Comparison of ENCODE assay signal across 8 mouse cellular contexts in genomic region chr2:131160671-131161111, GRCm38 (mm10). TPM values are rescaled to one million over a fixed set of nuclear protein-coding genes. Genes with fewer than 3 reads are reported as not detected.
DNase-seq lines count a peak whose midpoint lies in the region; ATAC-seq and TF ChIP-seq lines count a peak whose summit lies in the region.

No protein-coding gene starts in this region.

- peak overlapping the region; percentile 88 for H3K9ac ChIP-seq in kidney, embryonic 16.5 days (replicated peaks; ENCODE audit: low read length)

- peaks cover 17% of the 10 kb centered on the region; the same call in 1 of the 2 replicates for H3K79me2 ChIP-seq in macrophage (ENCODE audit: inconsistent target)

- no peaks in the 10 kb centered on the region for H3K9me3 ChIP-seq in heart, embryonic 10.5 days
- peaks cover 8% of the 10 kb centered on the region for H3K9me3 ChIP-seq in kidney, embryonic 16.5 days (ENCODE audit: low read length)

- no peaks in the 10 kb centered on the region for H3K27me3 ChIP-seq in heart, embryonic 10.5 days (ENCODE audit: insufficient read depth, poor library complexity, severe bottlenecking)
- no peaks in the 10 kb centered on the region for H3K27me3 ChIP-seq in kidney, embryonic 16.5 days (ENCODE audit: insufficient read depth, low read length)

- H3K4me3 ChIP-seq in bone marrow macrophage, adult 2 months (ENCODE audit: insufficient read depth, low read length): peak overlapping the region; percentile 70
- peak overlapping the region; percentile 73 for H3K4me3 ChIP-seq in heart, embryonic 10.5 days
- H3K4me3 ChIP-seq in kidney, embryonic 16.5 days (ENCODE audit: low read length): peak overlapping the region; percentile 78
- H3K4me3 ChIP-seq in macrophage (ENCODE audit: inconsistent target): peak overlapping the region; percentile 83

- H3K4me2 ChIP-seq in kidney, embryonic 16.5 days (replicated peaks; ENCODE audit: low read depth, low read length): peak overlapping the region; percentile 97

- no peak for TF ChIP-seq CTCF in bone marrow macrophage, adult 2 months (IDR thresholded peaks at IDR 0.05; ENCODE audit: low read depth, low read length)

- H3K36me3 ChIP-seq in heart, embryonic 10.5 days: no peaks in the 10 kb centered on the region
- no peaks in the 10 kb centered on the region for H3K36me3 ChIP-seq in kidney, embryonic 16.5 days (ENCODE audit: insufficient read depth, low read length)
- H3K36me3 ChIP-seq in macrophage (ENCODE audit: inconsistent target): no peaks in the 10 kb centered on the region

- DNase-seq in heart, adult 11 months: peak; percentile 91
- no peak for DNase-seq in heart, postnatal 14 days
- DNase-seq in heart, embryonic 10.5 days (ENCODE audit: low spot score): no peak
- DNase-seq in testis, postnatal 10 days (ENCODE audit: low spot score): peak; percentile 48
- DNase-seq in spleen, adult 12 weeks (ENCODE audit: low spot score): no peak

- WGBS in heart, embryonic 10.5 days: under 1% methylated on average over 17 of the region's 17 CpGs
- WGBS in kidney, embryonic 16.5 days: under 1% methylated on average over 17 of the region's 17 CpGs
- 7% methylated on average over 16 of the region's 17 CpGs for WGBS in macrophage (ENCODE audit: missing documents)

- peaks cover 9% of the 10 kb centered on the region for H3K4me1 ChIP-seq in bone marrow macrophage, adult 2 months (ENCODE audit: control insufficient read depth, insufficient read depth, low read length)
- peaks cover 37% of the 10 kb centered on the region for H3K4me1 ChIP-seq in heart, embryonic 10.5 days
- H3K4me1 ChIP-seq in kidney, embryonic 16.5 days (ENCODE audit: insufficient read depth, low read length): peaks cover 13% of the 10 kb centered on the region

- ATAC-seq in kidney, embryonic 16.5 days (ENCODE audit: low FRiP score, low TSS enrichment): peak; percentile 16; the same call in 1 of the 2 replicates

- peak overlapping the region; percentile 54 for H3K27ac ChIP-seq in bone marrow macrophage, adult 2 months (ENCODE audit: insufficient read depth, low read depth, low read length)
- peak overlapping the region; percentile 93 for H3K27ac ChIP-seq in heart, embryonic 10.5 days
- H3K27ac ChIP-seq in kidney, embryonic 16.5 days (ENCODE audit: low read length): peak overlapping the region; percentile 95
- peak overlapping the region; percentile 52 for H3K27ac ChIP-seq in macrophage

- intact Hi-C loops in heart, postnatal 14 days (cut with DNase I): loop anchor here (1.0 to 5.0 kb wide), 2 partner anchors 66 to 257 kb away; no protein-coding TSS in a partner anchor

- TF ChIP-seq POLR2A in bone marrow macrophage, adult 2 months (IDR thresholded peaks at IDR 0.05; ENCODE audit: borderline replicate concordance, low read depth, low read length): no peak

RNA-seq across cellular contexts. Expression of gene 1700037H04Rik, which starts 0.8 kb away (rescaled TPM):
- 10 to 100 TPM; 11.1 to 12.2 TPM for total RNA-seq in heart, postnatal 14 days (2021)
- polyA plus RNA-seq in bone marrow macrophage, adult 2 months (2012; ENCODE audit: insufficient read depth, insufficient read length, missing spikeins): 53.6 and 55.6 TPM in 2 replicates
- 82.6 and 86.0 TPM in 2 replicates for polyA plus RNA-seq in heart, embryonic 10.5 days (2016; fragmentation: Nextera tagmentation; extraction: Ambion mirVana)
- polyA plus RNA-seq in kidney, embryonic 16.5 days (2015; fragmentation: Nextera tagmentation; extraction: Ambion mirVana): 98.2 and 101 TPM in 2 replicates
- 10 to 100 TPM in 7 of 26 experiments, 1 to 10 TPM in 19; 1.6 to 23.2 (median 8.0) TPM for total RNA-seq in macrophage (2018; cell fraction: chromatin; rRNA removed)
- 10 to 100 TPM; 31.6 to 61.2 (median 44.3) TPM for total RNA-seq in macrophage (2018; cell fraction: cytosol; rRNA removed)
- total RNA-seq in macrophage (2018; cell fraction: nucleus; rRNA removed): 10 to 100 TPM in 21 of 26 experiments, 1 to 10 TPM in 5; 5.8 to 30.5 (median 16.5) TPM
- 29.5 to 50.1 TPM (median 49.5 TPM) in 3 replicates for polyA plus RNA-seq in macrophage (2018)

RNA-seq across cellular contexts. Expression of gene Cenpb, which starts 19.2 kb away (rescaled TPM):
- 10 to 100 TPM; 60.6 to 61.0 TPM for total RNA-seq in heart, postnatal 14 days (2021)
- polyA plus RNA-seq in bone marrow macrophage, adult 2 months (2012; ENCODE audit: insufficient read depth, insufficient read length, missing spikeins): 88.2 and 88.3 TPM in 2 replicates
- 4.9 and 5.1 TPM in 2 replicates for polyA plus RNA-seq in heart, embryonic 10.5 days (2016; fragmentation: Nextera tagmentation; extraction: Ambion mirVana)
- 9.7 and 10.1 TPM in 2 replicates for polyA plus RNA-seq in kidney, embryonic 16.5 days (2015; fragmentation: Nextera tagmentation; extraction: Ambion mirVana)
- total RNA-seq in macrophage (2018; cell fraction: chromatin; rRNA removed): 10 to 100 TPM; 10.4 to 41.7 (median 15.7) TPM
- total RNA-seq in macrophage (2018; cell fraction: cytosol; rRNA removed): 100 to 1,000 TPM in 10 of 26 experiments, 10 to 100 TPM in 16; 66.8 to 122 (median 95.5) TPM
- 10 to 100 TPM; 29.6 to 95.9 (median 60.9) TPM for total RNA-seq in macrophage (2018; cell fraction: nucleus; rRNA removed)
- 97.8 to 113 TPM (median 108 TPM) in 3 replicates for polyA plus RNA-seq in macrophage (2018)

RNA-seq across cellular contexts. Expression of gene Cdc25b, which starts 26.1 kb away (rescaled TPM):
- 10 to 100 TPM; 12.2 to 14.4 TPM for total RNA-seq in heart, postnatal 14 days (2021)
- 47.1 and 56.5 TPM in 2 replicates for polyA plus RNA-seq in bone marrow macrophage, adult 2 months (2012; ENCODE audit: insufficient read depth, insufficient read length, missing spikeins)
- 27.8 and 35.9 TPM in 2 replicates for polyA plus RNA-seq in heart, embryonic 10.5 days (2016; fragmentation: Nextera tagmentation; extraction: Ambion mirVana)
- 73.8 and 87.0 TPM in 2 replicates for polyA plus RNA-seq in kidney, embryonic 16.5 days (2015; fragmentation: Nextera tagmentation; extraction: Ambion mirVana)
- 10 to 100 TPM in 13 of 26 experiments, 1 to 10 TPM in 13; 1.6 to 73.3 (median 11.7) TPM for total RNA-seq in macrophage (2018; cell fraction: chromatin; rRNA removed)
- 10 to 100 TPM in 10 of 26 experiments, 1 to 10 TPM in 16; 3.5 to 20.4 (median 7.8) TPM for total RNA-seq in macrophage (2018; cell fraction: cytosol; rRNA removed)
- total RNA-seq in macrophage (2018; cell fraction: nucleus; rRNA removed): 10 to 100 TPM in 11 of 26 experiments, 1 to 10 TPM in 15; 2.7 to 35.5 (median 7.2) TPM
- 8.9 to 17.1 TPM (median 9.4 TPM) in 3 replicates for polyA plus RNA-seq in macrophage (2018)

RNA-seq across cellular contexts. Expression of gene Spef1, which starts 26.4 kb away (rescaled TPM):
- total RNA-seq in heart, postnatal 14 days (2021): 1 to 10 TPM; 7.6 to 8.3 TPM
- 7.1 and 8.9 TPM in 2 replicates for polyA plus RNA-seq in bone marrow macrophage, adult 2 months (2012; ENCODE audit: insufficient read depth, insufficient read length, missing spikeins)
- polyA plus RNA-seq in heart, embryonic 10.5 days (2016; fragmentation: Nextera tagmentation; extraction: Ambion mirVana): 0.75 and 1.5 TPM in 2 replicates
- 3.3 and 4.7 TPM in 2 replicates for polyA plus RNA-seq in kidney, embryonic 16.5 days (2015; fragmentation: Nextera tagmentation; extraction: Ambion mirVana)
- 10 to 100 TPM in 1 of 26 experiments, 1 to 10 TPM in 25; 1.3 to 10.1 (median 4.6) TPM for total RNA-seq in macrophage (2018; cell fraction: chromatin; rRNA removed)
- 1 to 10 TPM in 24 of 26 experiments, under 1 TPM in 2; 0.84 to 3.6 (median 1.5) TPM for total RNA-seq in macrophage (2018; cell fraction: cytosol; rRNA removed)
- total RNA-seq in macrophage (2018; cell fraction: nucleus; rRNA removed): 10 to 100 TPM in 1 of 26 experiments, 1 to 10 TPM in 25; 1.6 to 10.7 (median 4.0) TPM
- 0.98 to 3.7 TPM (median 2.0 TPM) in 3 replicates for polyA plus RNA-seq in macrophage (2018)

RNA-seq across cellular contexts. Expression of gene Gm11037, which starts 27.4 kb away (rescaled TPM):
- total RNA-seq in heart, postnatal 14 days (2021): not detected
- not detected in 2 replicates for polyA plus RNA-seq in bone marrow macrophage, adult 2 months (2012; ENCODE audit: insufficient read depth, insufficient read length, missing spikeins)
- polyA plus RNA-seq in heart, embryonic 10.5 days (2016; fragmentation: Nextera tagmentation; extraction: Ambion mirVana): not detected in 2 replicates
- polyA plus RNA-seq in kidney, embryonic 16.5 days (2015; fragmentation: Nextera tagmentation; extraction: Ambion mirVana): not detected in 2 replicates
- total RNA-seq in macrophage (2018; cell fraction: chromatin; rRNA removed): not detected
- total RNA-seq in macrophage (2018; cell fraction: cytosol; rRNA removed): not detected
- total RNA-seq in macrophage (2018; cell fraction: nucleus; rRNA removed): not detected
- polyA plus RNA-seq in macrophage (2018): not detected in 3 replicates

Comparison
In these comparisons a context has a peak if more than half of its experiments do, and no peak if none do; other contexts are left out.
1. DNase-seq: peak in heart, adult 11 months (single experiment) and testis, postnatal 10 days (single experiment); none in heart, postnatal 14 days (0 of 2), heart, embryonic 10.5 days (single experiment) and spleen, adult 12 weeks (single experiment).
2. Peak in every context shown above with its lines, with median percentiles within 50 percentile points of each other: H3K27ac ChIP-seq and H3K4me3 ChIP-seq.